Mouse (Mus musculus) heart, postnatal 4 days (tissue): Measurements from ENCODE around the gene Mroh8. TPM values are rescaled to one million over a fixed set of nuclear protein-coding genes. Genes with fewer than 3 reads are reported as not detected.

ENCODE experiments used
- DNase-seq: peaks from one replicate; pipeline ENCODE4 v3.0.0; 2021
- total RNA-seq, 2 experiments: library from RNA; stranded (reverse); gene quantifications; 2 replicates each; pipeline ENCODE4 v1.2.3; 2021

Gene Mroh8
- under 1 TPM; 0.07 to 0.11 TPM for total RNA-seq

- DNase-seq, result peak; percentile 62
These were observed at the start of gene Mroh8 for GRCm38 (mm10) chr2:157279416-157279800. TSS of gene Mroh8 (minus strand) at chr2:157279549.

DNA sequence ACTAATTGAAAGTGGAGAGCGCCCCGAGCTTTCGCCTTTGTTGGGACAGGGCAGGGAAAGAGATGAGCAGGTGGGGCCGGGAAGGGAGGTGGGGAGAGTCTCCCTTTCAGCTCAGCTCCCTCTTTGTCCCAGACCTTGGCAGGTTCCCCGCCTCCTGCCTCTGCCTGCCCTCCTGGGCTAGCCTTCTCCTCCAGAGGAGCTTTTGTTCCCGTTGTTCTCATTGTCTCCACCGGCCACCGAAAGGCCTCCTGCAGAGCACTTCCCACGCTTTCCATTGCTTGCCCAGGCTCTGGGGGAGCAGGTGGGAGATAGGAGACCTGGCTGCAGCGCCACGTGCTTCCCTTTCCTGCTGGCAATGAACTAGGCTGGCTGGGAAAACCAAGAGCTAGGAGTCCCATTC is 49.2 kb upstream of the Mroh8 start:
- peak; percentile 20 for DNase-seq

DNA sequence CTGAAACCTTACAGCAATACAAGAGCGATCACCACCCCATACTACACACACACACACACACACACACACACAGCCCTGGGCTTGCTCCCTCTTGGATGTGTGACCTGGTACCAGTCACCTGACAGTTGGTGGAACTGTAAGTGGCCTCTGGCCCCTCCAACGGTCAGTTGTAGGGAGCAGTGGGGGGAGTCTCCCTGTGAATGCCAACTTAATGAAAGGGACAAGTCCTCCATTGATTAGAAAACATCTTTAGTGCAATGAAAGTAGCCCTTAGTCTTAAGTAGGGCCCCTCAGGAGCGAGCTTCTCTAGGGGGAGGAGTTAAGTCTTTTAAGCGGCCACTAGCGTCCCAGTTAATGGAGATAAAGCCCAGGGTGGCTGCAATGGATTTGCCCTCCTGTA is 48.8 kb upstream of the Mroh8 start:
- DNase-seq, result no peak

DNA sequence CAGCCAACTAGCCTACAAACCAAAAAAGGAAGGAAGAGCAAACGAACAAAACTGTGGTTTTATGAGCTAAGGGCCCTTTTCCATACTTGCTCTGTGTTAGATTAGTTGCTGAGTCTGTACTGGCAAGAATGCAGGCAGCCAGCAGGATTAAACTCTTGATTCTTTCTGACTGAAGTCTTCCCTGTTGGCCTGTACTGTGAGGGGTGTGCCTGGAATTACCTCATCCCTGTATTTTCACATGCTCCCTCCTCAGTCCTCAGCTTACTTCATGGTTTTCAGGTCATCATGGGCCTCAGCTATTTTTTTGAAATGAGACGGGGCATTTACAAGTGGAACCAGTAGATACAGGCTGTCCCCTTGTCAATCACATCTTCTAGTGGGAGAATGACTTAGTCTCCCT is 45.9 kb upstream of the Mroh8 start:
- DNase-seq, result no peak

- DNase-seq, result no peak
These were observed 42.8 kb upstream of the Mroh8 start for GRCm38 (mm10) chr2:157322029-157322766.

GRCm38 (mm10) chr2:157320886-157321285 is 41.5 kb upstream of the Mroh8 start:
- no peak for DNase-seq

GRCm38 (mm10) chr2:157320135-157320534 is 40.8 kb upstream of the Mroh8 start:
- DNase-seq, result no peak

GRCm38 (mm10) chr2:157317220-157317619 is 37.9 kb upstream of the Mroh8 start:
- DNase-seq, result no peak

GRCm38 (mm10) chr2:157316358-157316933 is 37.1 kb upstream of the Mroh8 start:
- DNase-seq, result no peak

DNA sequence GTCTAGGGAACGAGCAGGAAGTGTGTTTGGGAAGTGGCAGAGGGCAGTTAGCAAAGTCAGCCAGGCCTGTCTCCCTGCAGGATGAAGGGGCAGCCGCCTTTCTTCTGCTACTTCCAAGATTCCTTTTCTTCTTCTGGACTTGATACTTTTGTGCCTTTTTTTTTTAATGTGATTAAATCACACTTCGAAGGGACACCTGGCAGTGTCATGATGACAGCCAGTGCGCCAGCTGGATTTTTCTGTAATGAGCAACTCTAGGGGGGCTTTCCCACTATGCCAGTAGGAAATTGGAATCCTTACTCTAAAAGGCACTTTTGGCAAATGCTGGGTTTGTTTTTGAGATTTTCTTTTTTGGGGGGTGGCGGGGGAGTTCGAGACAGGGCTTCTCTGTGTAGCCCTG is 36.1 kb upstream of the Mroh8 start:
- no peak for DNase-seq

- DNase-seq, result no peak
These were observed 35.0 kb upstream of the Mroh8 start for GRCm38 (mm10) chr2:157314310-157314709.

DNA sequence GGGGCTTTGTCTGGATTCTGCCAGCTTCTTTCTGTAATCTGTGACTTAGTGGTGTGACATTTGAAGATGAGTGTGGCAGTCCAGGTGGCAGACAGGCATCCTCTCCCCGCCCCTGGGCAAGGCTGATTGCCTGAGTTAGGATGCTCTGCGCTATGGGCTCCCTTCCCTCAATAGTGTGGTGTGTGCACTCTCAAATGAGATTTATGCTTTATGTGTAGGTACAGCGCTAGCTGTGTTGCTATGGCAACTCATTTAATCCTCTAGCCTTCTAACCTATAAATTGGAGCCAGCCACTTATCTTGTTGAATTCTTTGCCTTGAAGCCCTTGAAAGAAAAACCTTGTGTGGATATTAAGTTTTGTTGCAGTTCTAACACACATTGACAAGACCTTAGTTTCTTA is 34.4 kb upstream of the Mroh8 start:
- DNase-seq, result no peak

DNA sequence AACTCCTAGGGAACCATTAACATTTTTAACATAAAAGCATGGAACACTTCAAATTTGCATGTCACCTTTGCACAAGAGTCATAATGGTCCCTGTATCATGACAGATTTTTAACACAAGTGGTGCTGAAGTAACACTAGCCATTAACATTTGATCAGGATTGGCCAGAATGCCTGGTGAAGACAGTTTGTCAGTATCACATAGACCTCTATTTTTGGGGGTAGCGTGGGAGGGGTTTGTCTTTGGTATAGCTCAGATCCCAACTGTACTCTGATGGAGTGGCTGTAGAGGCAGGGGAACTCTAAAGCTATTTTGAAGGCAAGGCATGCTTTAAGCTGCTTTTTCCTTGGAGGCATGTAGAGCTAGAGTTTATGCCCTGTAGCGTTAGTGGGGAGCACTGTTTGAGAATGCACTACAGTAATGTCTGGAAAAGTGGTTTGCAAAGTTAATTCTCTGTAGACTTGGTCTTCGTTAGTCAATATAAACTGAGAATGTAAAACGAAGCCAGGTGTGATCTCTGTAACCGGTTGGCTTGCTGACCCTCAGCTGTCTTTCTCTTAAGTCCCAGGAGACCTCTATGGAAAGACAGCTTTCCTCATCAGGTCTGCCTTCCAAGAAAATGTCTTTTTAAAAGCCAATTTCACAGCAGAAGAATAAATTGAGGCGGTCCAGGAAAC is 31.8 kb upstream of the Mroh8 start:
- DNase-seq, result no peak

GRCm38 (mm10) chr2:157309611-157310010 is 30.3 kb upstream of the Mroh8 start:
- DNase-seq, result no peak

DNA sequence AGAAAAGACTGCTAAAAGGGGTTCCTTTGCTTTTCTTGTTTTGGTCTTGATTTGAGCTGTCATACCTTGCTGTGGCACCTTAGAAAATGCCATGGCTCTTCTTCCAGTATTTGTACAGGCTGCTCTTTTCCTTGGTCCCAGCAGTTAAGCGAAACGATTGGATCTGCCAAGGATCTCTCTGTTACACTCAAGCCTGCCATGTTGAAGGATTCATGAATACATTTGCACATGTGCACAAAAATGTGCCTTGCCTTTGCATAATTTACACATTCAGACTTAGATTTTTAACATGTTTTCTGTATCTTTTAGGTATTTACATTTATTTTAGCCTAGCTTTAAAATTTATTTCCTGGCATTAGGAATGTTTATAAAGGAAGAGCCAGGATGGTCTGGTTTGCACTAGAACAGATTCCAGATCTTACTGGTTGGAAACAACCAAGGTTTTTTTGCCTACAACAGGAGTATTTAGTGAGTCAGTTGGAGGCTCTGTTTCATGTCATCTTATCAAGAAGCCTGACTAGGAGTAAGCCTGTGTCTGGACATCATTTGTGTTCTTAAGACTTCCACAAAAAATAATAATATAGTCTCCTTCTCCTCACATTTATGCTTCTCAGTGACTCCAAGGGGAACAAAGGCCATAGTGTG is 29.0 kb upstream of the Mroh8 start:
- no peak for DNase-seq

DNA sequence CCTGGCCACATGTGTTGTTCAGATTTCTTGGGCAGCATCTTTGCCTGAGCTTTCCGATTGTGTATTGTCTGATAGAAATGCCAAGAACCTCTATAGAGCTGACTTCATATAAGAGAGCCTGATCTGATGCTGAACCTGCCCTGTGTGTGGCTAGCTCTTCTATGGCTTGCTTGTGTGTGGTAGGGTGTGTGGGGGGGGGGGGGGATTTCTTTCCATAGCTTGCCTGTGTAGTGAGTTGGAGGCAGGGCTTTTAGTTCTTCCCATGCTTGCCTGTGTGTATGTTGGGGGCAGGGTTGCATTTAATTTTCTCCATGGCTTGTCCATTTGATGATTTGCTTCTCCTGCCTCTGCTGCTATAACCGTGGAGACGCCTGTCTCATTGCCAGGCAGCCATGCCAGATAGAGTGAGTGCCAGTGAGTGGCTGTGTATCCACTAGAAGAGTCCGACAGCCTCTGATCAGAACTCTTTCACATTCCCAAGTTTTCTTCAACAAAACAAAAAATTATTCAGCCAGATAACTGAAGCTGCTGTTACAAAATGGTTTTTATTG is 28.4 kb upstream of the Mroh8 start:
- peak; percentile 20 for DNase-seq

GRCm38 (mm10) chr2:157306091-157307032 is 27.0 kb upstream of the Mroh8 start:
- DNase-seq, result no peak

DNA sequence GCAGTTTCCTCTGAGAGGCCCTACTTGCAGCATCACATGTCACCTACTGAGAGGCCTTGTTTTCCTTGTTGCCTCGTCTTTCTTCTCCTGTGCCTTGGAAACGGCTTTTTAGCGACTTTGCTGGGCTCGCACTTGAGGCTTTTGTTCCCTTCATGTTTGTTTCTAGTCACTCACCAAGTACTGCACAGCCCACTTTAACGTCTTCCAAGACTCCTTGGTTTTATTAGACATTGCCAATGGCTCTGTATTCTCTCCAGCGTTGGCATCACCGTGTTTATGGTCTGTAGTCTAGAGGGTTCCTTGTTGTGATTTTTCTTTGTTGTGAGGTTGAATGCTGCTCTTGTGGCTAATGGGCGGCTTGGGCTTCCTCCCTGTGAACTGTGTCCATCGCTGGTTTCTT is 23.7 kb upstream of the Mroh8 start:
- no peak for DNase-seq

GRCm38 (mm10) chr2:157300051-157300450 is 20.7 kb upstream of the Mroh8 start:
- no peak for DNase-seq

GRCm38 (mm10) chr2:157296105-157296689 is 16.8 kb upstream of the Mroh8 start:
- no peak for DNase-seq

GRCm38 (mm10) chr2:157292093-157292492 is 12.7 kb upstream of the Mroh8 start:
- peak; percentile 83 for DNase-seq
